Mouse (Mus musculus): ENCODE measurements around the gene Zbtb33.

Zbtb33 gene
- long read RNA-seq, experiment 1, partial matches to known transcripts, result 0 of 1 reads
- long read RNA-seq, experiment 1, other reads (novel, unspliced or antisense), result 1 of 1 reads
- long read RNA-seq, experiment 2, full-length matches to known transcripts, result 2 of 2 reads
- long read RNA-seq, experiment 2, partial matches to known transcripts, result 0 of 2 reads
- long read RNA-seq, experiment 2, other reads (novel, unspliced or antisense), result 0 of 2 reads

DNA sequence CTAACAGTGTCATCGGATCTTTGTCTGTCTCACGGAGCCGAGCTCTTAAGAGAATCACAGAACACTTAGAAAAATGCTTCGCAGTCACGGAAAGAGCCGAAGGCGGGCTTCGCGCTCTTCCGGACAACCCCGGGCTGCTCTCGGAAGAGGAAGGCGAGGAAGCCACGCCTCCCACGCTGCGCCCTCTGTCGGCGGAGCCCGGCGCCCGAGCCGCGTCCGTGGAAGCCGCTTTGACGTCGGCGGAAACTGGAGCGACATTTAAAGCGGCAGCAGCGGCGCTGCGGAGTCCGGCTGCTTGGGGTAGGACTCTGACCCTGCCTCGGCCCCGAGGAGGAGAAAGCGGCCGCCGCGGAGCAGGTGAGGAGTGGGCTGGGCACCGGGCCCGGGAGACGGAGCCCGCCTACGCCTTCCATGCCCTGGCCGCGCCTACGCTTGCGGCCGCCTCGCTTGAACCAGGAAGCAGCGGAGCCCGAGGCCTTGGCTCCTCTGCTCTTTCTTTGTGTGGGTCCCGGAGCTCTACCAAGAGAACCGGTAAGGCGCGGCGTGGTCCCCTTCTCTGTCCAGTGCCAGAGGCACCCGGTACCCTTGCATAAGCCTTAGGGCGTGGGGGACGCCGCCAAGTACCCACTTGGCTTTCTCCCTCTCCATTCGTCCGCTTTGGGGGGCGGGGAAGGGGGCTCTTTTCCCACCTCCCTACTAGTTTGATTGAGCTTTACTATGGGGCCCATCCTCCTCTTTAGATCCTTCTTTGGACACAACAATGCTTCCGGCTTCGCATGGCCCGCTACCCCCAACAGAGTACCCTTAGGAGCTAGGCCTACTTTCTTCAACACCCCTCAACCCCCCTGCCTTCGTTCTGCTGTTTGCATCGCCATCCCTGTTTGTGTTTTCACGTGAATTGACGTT is at the start of gene Zbtb33:
TSS of gene Zbtb33 (plus strand) at position 242 of the 906 bp plus-strand sequence.
- intact Hi-C loops (cut with DNase I), result no loop called here

DNA sequence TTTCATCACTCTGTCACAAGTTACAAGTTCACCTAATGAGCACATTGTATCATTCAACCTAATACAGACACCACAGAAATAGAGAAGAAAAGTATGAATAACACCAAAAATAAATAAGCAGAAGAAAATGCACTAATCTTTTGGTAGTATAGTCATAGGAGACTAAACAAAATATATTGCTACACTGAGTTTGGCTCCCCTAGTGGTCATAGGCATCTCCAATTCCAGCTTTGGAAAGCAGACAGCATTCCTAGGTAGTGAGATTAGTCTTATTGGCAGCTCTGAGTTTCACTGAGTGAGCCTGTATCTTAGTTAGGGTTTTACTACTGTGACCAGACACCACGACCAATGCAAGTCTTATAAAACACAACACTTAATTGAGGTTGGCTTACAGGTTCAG is 30.5 kb upstream of the Zbtb33 start:
- intact Hi-C loops (cut with DNase I), result no loop called here

DNA sequence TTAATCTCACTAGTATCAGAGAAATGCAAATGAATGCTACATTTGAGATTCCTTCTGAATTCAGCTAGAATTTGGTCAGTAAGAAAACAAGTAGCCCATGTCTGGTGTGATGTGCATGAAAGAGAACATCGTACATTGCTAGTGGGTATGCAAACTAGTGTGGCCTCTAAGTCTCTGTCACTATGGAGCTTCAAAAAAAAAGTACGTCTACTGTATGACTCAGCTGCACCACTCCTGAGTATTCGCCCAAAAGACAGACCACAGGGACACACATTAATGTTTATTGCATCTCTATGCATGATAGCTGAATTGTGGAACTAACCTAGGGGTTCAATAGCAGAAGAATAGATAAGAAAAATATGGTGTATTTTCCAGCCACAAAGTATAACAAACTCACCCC is 24.3 kb upstream of the Zbtb33 start:
- intact Hi-C loops (cut with DNase I), result no loop called here

DNA sequence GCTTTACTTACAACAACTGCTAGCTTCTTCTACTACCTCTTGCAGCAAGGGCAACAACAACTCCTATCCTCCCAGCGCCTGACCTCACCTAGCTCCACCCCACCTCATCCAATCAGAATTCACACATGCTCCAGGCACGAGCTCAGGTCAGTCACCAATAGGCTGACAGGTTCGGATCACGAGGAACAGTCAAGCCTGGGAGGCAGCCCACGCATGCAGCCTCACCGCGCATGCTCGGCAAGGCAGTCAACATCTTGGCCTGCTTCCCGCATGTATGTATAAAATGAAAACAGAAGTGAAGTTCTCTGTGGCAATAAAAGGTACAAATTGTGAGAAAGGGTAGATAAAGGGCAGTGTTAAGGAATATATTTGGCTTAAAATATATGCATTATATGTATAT is 23.5 kb upstream of the Zbtb33 start:
- intact Hi-C loops (cut with DNase I), result no loop called here

DNA sequence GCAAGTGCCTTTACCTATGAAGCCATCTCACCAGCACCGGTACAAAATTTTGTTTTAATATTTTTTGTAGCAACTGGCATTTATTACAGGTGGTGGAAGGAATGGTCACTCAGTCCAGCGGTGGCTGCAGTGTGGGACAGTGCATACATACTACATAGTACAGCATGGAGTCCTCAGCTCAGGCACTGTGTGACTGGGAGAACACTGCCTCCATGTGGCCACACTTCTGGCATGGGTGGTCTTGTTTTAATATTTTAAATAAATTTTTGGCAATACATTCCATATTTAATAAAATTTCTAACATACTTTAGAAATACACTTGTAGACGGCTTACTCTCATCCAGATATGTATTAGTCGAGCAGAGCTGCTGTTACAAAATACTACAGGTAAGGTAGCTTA is 23.0 kb upstream of the Zbtb33 start:
- intact Hi-C loops (cut with DNase I), result no loop called here

DNA sequence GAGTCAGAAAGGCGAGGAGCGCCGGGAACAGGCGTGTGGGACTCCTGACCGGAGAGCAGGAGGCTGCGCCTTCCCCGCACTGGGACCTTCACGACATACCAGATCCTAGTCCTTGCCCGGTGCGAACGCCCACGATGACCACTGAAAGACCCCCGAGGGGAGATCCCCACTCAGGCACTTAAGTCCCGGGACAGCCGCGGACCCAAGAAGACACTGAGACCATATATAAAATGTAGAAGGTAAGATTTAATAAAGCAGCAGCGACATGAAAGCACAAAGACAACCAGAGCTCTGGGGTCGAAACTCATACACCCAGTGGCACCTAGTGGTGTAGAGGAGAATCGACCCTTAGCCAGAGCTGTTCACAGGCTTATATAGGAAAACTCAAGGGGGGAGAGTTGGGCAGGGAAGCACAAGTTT is 9.7 kb upstream of the Zbtb33 start:
- intact Hi-C loops (cut with DNase I), result loop anchor here (5.0 to 10.0 kb wide), 2 partner anchors 95 to 118 kb away; partner anchors contain the start of gene Rhox11

DNA sequence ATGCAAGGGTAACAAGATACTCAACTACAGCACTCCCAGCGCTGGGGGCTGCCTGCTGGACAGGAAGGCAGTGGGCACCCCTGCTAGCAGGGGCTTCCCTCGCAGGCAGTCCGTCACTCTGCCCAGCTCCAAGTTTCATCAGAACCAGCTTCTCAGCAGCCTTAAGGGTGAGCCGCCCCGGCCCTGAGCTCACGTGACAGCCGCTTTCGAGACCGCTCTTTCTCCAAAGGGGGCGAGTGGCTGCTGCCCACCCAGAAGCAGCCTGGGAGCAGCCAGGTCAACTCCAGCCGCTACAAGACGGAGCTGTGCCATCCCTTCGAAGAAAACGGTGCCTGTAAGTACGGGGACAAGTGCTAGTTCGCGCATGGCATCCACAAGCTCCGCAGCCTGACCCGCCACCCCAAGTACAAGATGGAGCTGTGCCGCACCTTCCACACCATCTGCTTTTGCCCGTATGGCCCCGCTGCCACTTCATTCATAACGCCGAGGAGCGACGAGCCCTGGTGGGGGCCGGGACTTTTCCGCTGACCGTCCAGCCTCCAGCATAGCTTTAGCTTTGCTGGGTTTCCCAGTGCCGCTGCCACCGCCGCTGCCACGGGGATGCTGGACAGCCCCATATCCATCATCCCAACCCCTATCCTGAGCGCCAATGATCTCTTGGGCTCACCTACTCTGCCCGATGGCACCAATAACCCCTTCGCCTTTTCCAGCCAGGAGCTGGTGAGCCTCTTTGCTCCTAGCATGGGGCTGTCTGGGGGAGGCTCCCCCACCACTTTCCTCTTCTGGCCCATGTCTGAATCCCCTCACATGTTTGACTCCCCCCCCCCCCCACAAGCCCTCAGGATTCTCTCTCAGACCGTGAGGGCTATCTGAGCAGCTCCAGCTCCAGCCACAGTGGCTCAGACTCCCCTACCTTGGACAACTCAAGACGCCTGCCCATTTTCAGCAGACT is 8.7 kb upstream of the Zbtb33 start:
- intact Hi-C loops (cut with DNase I), result no loop called here

DNA sequence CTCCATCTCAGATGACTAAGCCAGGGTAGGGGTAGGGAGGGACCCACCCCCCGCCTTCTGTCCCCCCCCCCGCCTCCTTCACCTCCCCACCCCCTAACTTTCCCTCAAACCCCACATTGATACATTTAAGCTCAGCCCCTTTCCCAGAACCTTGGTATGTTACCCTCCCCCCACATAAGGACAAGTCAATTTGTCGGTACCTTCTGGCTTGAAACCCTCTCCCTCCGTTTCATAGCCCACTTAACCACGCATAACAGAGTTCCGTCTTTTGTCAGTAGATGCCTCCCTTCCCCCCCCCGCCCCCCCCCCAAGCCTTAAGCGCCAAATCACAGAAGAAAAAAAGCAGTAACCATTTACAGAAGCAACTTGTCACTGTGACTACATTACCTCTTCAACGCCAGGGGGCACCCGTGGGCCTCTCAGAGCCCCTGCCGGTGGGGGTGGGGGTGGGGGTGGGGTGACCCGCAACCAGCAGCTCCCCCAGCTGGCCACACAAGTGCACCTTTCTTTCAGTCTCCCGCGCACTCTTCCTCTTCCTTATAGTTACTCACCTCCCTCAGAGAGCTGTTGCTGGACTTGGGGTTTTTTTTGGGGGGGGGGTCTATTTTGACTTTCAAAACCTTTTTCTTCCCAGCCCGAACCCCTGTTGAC is 7.9 kb upstream of the Zbtb33 start:
- intact Hi-C loops (cut with DNase I), result no loop called here

DNA sequence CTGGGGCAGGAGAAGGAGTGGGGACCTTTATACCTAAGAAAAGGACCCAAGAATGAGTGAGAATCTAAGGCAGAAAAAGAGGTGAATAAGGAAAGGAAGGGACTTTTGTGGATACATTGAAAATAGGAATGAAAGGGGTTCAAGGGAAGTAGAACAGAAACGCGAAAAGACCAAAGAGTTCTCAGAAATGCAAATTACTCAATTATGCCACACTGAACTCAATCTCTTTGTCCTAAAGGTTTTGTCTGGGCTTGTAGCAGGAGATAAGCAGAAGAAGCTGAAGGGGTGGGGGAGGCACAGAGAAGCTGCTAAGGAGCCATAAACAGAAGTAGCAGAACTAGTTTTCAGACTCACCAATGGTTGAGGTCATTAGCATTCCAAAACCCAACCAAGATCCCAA is 4.1 kb upstream of the Zbtb33 start:
- intact Hi-C loops (cut with DNase I), result no loop called here

DNA sequence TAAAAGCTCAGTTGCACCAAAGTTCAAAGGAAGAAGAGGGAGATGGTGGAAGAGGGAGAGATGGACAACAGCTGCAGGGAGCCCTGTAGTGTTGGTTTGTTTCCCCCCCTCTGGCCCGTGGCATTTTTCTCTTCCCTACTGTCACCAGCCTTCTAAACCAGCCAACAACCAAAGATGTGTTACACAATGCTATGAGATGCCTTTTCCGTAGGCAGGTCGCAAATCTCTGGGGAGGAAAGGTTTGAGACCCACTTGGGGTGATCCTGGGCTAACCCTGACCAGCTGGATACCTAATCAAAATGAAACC is 818 bp downstream of the Zbtb33 start:
- intact Hi-C loops (cut with DNase I), result no loop called here

DNA sequence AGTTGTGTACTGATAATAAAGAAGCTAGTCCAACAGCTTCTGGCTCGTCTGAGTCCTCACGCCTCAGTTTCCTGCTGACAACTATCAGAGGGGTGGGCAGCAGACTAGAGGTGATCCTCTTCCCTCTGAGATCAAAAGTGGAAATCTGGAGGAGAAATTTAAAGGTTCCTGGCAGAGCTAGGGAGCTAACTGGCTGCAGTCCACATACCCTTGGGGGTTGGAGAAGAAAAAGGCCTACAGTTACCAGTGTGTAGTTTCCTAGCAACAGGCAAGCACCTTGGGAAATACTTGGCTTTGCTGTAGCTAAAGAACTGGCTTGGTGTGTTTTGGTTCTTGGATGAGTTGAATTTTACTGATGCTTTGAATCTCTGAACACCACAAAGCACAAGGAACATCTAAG is 12.2 kb downstream of the Zbtb33 start:
- intact Hi-C loops (cut with DNase I), result no loop called here

DNA sequence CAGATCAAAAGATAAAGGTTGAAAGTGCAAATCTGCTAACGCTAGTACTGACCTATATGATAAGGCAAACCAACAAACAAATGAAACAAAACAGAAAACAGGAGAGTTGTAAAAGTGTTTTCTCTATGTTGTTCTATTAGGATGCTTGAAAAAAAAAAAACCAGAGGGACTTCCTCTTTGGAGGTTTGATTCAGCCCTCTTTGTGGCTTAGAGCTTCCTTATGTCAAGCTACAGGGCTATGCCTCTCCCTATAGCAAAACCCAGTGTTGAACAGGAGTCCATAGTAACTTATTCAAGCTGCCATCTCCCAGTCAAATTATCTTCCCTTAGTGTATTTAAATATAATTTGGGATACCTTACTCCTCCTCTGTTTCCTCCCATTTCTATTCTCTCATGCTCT is 17.8 kb downstream of the Zbtb33 start:
- intact Hi-C loops (cut with DNase I), result no loop called here

DNA sequence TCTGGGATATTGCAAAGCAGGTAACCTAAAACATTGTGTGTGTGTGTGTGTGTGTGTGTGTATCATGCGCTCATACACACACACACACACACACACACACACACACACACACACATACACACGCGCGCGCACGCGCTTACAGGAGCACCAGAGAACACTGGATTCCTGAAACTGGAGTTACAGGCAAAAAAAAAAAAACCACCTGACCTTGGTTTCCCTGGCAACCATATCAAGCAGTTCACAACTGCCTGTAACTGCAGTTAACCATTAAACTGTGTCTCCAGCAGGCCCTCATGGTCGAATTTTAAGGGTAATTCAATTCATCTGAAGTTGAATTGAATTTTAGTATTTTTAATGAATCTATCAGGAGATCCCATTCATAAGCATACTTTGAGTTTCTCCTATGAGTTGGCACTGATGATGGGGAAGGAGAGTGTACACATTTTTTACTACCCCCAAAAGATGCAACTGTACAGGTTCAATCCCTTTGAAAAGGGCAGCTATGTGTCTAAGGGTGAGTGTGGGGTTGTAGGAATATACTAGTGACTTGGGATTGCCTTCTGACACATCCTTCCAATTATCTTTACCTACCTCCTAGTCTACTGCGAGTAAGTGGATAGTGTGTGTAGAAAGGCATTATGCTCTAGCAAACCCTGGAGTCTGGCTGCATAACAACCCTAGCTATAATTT is 27.5 kb downstream of the Zbtb33 start:
- intact Hi-C loops (cut with DNase I), result no loop called here

DNA sequence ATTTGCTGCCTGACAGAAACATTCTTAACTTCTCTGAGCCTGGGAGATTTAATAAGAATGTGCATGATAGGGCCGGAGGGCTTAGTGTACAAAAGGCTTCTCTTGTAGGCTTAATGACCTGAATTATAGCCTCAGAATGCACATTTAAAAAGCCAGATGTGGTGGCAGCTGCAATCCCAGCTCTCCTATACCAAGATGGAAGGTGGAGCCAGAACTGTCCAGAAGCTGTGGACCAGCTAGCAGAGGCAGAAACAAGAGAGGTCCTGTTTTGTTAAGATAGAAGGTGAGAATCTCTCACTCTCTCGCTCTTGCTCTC is 28.0 kb downstream of the Zbtb33 start:
- intact Hi-C loops (cut with DNase I), result no loop called here

DNA sequence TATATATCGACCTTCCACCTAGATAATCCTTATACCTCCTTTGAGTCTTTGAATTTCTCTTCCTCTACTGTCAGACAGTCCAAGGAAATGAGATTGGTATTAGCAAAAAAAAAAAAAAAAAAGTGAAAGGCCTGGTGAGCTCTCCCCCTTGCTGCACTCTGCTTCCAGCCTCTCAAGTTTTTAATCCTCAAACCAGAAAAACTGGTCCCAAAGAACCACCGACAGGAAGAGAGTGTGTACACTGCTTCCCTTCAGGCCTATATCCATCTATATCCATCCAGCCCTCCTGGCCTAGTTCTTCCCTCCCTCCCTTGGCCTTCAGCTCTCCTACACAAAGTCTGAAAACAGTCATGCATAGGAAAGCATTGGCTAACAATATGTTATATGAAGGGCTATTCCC is 33.2 kb downstream of the Zbtb33 start:
- intact Hi-C loops (cut with DNase I), result no loop called here

DNA sequence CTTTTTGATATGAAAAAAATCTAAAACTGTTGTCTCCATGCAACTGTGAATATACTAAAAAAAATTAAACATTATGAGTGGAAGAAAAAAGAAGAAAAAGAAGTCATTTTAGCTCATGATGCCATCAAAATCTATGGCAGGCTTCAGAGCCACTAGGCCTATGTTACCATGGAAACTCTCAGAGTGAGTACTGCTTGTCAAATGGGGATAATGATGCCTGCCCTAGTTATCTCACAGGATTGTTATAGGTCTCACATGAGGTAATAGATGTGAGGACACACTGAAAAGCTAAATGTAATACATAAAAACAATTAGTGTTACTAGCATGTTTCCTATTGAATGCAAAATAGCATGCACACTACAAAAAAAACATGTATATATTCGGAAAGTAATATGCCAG is 40.3 kb downstream of the Zbtb33 start:
- intact Hi-C loops (cut with DNase I), result no loop called here

DNA sequence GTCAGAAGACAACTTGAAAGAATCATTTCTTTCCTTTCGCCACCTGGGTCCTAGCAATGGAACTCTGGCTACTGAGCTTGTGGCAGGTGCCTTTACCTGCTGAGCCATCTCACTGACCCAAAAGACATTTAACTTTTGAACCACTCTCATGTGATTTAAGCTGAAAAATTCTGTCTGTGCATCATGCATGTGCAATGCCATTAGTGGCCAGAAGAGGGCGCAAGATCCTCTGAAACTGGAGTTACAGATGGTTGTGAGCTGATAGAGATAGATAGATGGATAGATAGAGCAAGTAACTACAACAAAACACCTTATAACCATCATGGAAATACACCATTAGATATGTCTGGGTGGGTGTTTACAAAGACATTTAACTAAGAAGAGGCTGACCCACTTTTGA is 48.1 kb downstream of the Zbtb33 start:
- intact Hi-C loops (cut with DNase I), result no loop called here

All from adrenal gland (tissue).